Mouse (Mus musculus) testis, adult 10 weeks (tissue): ENCODE results near the gene Kcnc1. TPM values are rescaled to one million over a fixed set of nuclear protein-coding genes. Genes with fewer than 3 reads are reported as not detected.

Source experiments
- polyA plus RNA-seq: library from polyadenylated mRNA; stranded (reverse); fragments of 350-450 nt; fragmentation: Illumina TruSeq; extraction: RNeasy Lipid Tissue Mini Kit (QIAGEN cat#74804); gene quantifications from one replicate; pipeline ENCODE4 v1.2.3, GENCODE M21; 2014; ENCODE audit warnings: low read depth, low replicate concordance

Gene Kcnc1
- 0.14 TPM for polyA plus RNA-seq

DNA sequence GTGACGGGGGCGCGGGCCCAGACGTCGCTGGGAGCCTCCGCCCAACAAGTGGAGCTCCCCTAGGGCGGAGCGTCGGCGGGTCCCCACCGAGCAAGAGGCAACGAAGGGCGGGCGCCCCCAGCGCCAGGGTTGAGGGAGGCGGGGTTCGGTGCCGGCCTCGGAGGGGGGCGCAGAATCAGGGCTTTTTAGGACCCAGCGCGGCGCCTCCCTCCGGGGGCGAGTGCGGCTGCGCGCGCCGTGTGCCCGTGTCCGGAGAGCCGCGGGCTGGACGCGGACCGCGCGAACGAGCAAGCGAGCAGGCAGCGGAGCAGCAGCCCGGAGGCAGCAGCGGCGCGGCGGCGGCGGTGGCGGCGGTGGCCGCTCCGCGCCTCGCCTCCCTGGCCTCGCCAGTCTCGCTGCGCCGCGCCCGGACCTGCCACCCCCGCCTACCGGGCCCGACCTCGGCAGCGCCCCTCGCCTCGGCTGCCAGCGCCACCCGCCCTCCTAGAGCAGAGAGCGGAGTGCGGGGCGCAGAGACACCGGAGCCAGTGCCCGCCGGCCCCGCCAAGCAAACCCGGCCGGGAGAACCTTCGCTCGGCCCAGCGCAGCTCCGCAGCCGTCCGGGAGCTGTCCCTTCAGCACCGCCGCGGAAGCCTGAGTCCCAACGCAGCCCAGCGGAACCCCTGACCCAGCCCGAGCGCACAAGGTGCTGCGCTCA is at the start of gene Kcnc1:
Gene Kcnc1, plus strand, starts transcription at position 267 of the 697 bp plus-strand sequence.

DNA sequence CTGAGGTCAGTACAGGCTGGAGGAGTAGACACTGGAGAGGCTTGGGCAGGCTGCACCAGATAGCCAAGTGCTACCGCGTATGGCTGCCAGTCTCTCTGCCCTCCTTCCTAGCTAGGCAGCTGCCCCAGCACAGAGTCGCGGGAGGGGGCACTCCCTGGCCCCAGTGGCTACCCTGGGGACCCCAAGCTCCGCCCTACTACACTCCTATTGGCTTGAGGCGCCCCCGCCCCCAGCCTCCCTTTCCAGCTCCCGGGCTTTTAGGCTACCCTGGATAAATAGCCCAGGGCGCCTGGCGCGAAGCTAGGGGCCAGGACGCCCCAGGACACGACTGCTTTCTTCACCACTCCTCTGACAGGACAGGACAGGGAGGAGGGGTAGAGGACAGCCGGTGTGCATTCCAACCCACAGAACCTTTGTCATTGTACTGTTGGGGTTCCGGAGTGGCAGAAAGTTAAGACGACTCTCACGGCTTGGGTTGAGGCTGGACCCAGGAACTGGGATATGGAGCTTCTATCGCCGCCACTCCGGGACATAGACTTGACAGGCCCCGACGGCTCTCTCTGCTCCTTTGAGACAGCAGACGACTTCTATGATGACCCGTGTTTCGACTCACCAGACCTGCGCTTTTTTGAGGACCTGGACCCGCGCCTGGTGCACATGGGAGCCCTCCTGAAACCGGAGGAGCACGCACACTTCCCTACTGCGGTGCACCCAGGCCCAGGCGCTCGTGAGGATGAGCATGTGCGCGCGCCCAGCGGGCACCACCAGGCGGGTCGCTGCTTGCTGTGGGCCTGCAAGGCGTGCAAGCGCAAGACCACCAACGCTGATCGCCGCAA is 19.9 kb upstream of the Kcnc1 start, which contains the start of gene Myod1:
Gene Myod1, plus strand, starts transcription at position 303 of the 836 bp plus-strand sequence.

Other genes starting within 250 kb of the Kcnc1 start
- gene Abcc8, start 216.5 kb upstream of the Kcnc1 start, polyA plus RNA-seq, result not detected
- 0.13 TPM for gene Ush1c, start 158.0 kb upstream of the Kcnc1 start, polyA plus RNA-seq
- not detected for gene Otog, start 155.5 kb upstream of the Kcnc1 start, polyA plus RNA-seq
- gene Myod1, start 20.0 kb upstream of the Kcnc1 start, polyA plus RNA-seq, result not detected
- 0.38 TPM for gene Sergef, start 243.3 kb downstream of the Kcnc1 start, polyA plus RNA-seq